Mouse (Mus musculus) A20 (cell line): ENCODE data around the gene Ppil4.
A peak's percentile ranks its signal among the peaks of the same experiment; 100 is the strongest.
"Not testable (repeated sequence)": the region's sequence is repeated elsewhere in the genome, so short reads cannot be mapped to it uniquely, and the experiment has no call there.

ENCODE experiments used
- DNase-seq: peaks from one replicate; pipeline ENCODE4 v3.0.0-alpha.2; 2011; ENCODE audit warnings: low read depth, low spot score

Gene Ppil4

GRCm38 (mm10) chr10:7792751-7793385 is at the start of gene Ppil4, which contains the start of gene Ginm1:
TSS of gene Ppil4 (plus strand) at chr10:7792891.
TSS of gene Ginm1 (minus strand) at chr10:7792824.
- peak; percentile 92 for DNase-seq

DNA sequence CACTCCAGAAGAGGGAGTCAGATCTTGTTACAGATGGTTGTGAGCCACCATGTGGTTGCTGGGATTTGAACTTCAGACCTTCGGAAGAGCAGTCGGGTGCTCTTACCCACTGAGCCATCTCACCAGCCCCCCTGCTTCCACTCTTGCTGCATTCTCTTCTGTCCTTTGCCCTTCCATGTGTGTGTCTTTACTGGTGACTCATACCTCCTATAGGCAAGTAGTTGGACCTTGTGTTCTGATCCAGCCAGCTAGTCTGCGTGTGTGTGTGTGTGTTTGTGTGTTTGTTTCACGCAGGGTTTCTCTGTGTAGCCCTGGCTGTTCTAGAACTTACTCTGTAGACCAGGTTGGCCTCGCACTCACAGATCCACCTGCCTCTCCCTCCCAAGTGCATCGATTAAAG is 47.2 kb upstream of the Ppil4 start:
- DNase-seq = not testable (repeated sequence)

GRCm38 (mm10) chr10:7748752-7749151 is 43.9 kb upstream of the Ppil4 start:
- no peak for DNase-seq

DNA sequence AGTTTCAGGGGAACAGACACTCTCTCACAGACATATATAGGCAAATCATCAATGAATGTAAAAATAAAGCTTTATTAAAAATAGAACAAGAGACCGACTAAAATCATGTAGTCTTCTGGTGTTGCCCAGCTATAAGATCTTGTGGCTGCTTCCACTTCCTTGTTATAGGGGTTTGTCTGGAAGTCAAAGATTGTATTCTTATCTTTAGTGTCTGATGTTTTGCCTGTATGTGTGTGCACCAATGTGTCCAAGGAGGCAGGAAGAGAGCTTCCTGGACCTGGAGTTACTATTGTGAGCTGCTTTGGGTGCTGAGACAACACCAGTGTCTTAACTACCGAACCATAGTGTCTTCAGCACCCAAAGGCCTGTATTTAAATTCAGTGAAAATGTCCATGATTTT is 35.1 kb upstream of the Ppil4 start:
- no peak for DNase-seq

GRCm38 (mm10) chr10:7772346-7772745 is 20.3 kb upstream of the Ppil4 start:
- DNase-seq = no peak

GRCm38 (mm10) chr10:7772769-7773168 is 19.9 kb upstream of the Ppil4 start:
- DNase-seq = no peak

- DNase-seq = no peak
Measured at GRCm38 (mm10) chr10:7775421-7775820, 17.3 kb upstream of the Ppil4 start.

- DNase-seq = no peak
Measured at GRCm38 (mm10) chr10:7778361-7778760, 14.3 kb upstream of the Ppil4 start.

DNA sequence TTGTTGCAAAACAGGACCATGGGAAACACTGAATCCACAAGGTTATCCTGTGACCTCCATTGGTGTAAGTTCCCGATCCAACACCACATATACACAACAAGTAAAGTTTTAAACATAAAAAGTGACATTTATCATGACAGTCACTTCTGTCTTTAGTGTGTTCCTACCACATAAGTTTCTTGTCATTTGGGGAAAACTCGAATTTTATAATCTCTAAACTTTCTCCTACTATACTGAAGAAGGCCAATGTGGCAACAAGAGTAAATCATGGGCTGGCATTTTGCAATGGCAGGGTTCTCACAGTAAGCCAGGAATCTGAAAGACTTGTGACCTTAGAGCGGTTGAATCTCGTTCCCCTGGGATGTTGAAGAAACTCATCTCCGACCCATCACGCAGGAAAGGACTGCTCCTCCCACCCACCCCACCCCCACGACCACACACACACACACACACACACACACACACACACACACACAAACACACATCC is 12.9 kb upstream of the Ppil4 start:
- no peak for DNase-seq

DNA sequence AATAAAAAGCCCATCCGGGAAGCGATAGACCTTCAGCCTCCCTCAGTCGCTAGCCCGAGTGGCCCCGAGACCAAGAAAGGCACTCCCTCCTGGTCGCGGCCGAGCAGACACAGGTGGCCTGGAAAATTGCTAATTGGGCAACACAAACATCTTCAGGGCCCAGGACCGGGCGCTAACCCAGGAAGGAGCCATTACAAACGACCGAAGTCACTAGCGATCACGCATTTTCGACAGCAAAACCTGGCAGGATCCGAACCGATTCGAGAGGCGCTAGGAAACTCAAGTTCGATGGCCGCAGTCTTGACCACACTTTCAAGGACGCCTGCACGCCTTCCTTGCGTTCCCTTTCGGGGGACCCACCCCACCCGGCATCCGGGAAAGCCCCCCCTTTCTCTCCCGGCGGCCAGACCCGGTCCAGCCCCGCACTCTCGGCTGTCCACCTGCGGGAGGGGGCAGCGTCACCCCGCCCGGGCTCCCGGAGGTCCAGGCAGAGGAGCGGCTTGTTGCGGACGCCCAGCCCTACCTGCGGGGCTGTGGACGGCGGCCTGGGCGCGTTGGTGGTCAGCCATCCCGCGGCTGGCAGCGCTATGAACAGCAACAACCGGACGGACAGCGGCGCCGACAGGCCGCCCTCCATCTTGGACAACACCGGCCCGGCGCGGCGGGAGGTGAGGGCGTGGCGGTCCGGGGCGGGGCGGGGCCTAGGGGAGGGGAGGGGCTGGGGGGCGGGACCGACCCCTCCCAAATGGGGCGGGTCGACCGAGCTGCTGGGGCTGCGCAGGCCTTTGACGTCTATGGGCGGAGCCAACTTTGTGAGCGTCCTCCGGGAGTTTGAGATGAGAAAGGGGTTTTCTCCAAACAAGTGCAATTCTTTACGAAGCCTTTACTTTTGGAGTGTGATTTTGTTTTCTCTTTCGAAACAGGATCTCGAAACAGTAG is 12.2 kb upstream of the Ppil4 start:
- peak; percentile 92 for DNase-seq

DNA sequence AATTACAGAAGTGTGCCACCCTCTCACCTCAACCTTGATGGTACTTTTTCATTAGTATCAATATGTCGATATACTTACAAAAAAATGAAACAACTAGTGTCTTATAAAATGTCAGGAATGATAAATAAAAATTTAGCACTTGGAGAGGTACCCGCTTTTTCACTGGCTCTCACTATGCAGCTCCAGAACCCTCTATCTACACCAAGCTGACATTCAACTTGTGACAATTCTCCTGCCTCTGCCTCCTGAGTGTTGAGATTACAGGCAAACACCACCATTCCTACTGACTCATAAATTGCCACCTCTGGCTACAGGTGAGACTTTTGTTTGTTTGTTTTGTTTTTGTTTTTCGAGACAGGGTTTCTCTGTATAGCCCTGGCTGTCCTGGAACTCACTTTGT is 11.5 kb upstream of the Ppil4 start:
- DNase-seq = no peak

GRCm38 (mm10) chr10:7787319-7787718 is 5.4 kb upstream of the Ppil4 start:
- no peak for DNase-seq

- no peak for DNase-seq
Measured at GRCm38 (mm10) chr10:7792254-7792750, 389 bp upstream of the Ppil4 start.

DNA sequence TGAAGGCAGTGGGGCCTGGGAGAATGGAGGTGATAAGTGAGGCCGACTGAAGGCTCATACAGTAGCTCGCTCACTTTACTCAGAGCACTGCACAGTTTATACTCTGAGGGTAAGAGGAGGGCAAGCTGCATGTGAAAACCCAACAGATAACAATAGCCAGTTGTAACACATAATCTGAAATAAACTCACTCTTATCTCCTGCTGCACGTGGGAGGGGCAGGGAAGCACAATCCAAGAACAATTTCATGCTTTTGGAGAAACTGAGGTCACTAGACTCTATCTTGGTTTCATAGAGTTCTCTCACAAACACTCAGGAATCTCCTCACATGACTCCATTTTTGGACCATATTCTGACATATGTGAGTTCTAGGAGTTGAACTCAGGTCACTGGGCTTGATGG is 8.6 kb downstream of the Ppil4 start:
- no peak for DNase-seq

GRCm38 (mm10) chr10:7802519-7803140 is 9.9 kb downstream of the Ppil4 start:
- peak; percentile 23 for DNase-seq

DNA sequence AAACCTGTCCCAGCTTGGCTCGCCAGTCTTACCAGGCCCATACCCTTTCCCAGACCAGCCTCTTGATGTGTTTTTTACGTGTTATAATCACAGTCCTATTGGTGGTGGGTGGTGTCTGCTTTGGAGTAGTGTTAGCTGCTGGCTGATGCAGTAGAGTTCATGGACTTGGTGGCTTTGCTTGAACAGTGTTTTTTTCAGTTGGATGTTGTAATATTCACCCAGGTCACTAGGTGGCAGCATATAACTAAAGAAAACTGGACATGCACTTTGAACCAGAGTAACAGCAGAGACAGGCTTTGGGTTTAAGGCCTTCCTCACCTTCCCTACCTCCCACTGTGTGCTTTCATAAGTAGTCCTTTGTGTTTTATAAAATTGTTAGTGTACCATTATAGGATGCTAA is 17.2 kb downstream of the Ppil4 start:
- peak; percentile 75 for DNase-seq

GRCm38 (mm10) chr10:7816476-7816875 is 23.8 kb downstream of the Ppil4 start:
- peak; percentile 52 for DNase-seq

GRCm38 (mm10) chr10:7818676-7819075 is 26.0 kb downstream of the Ppil4 start:
- peak; percentile 67 for DNase-seq

- DNase-seq = no peak
Measured at GRCm38 (mm10) chr10:7819156-7819555, 26.5 kb downstream of the Ppil4 start.

- DNase-seq = no peak
Measured at GRCm38 (mm10) chr10:7819603-7820002, 26.9 kb downstream of the Ppil4 start.

- DNase-seq = peak; percentile 57
Measured at GRCm38 (mm10) chr10:7820171-7820570, 27.5 kb downstream of the Ppil4 start.

DNA sequence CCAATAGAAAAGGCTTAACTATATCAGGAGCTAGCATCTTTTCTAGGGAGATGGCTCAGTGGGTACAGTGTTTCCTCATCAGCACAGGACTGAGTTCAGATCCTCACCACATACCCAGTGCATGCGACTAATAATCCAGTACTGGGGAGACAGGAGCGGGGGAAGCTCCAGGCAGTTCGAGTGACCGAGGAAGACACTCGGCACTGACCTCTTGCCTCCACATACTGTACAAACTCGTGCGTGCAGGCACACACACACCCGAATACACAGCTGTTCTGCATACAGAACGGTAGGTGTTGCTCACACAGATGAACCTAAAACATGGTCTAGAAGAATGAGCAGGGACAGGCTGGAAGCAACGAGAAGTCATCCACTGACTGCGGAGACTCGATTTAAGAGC is 29.3 kb downstream of the Ppil4 start:
- no peak for DNase-seq
